Mouse (Mus musculus): ENCODE measurements at regions not wholly inside any gene's neighbourhood (a gene's known extent, or its start where the extent isn't known, plus 50 kb on each side); places are given as distances from the start of the nearest gene placed in this dataset.

GRCm38 (mm10) chr6:19991829-19992228 is 1125.7 kb downstream of the Ankrd7 start:
- TF ChIP-seq CTCF (IDR thresholded peaks at IDR 0.05; ENCODE audit: control insufficient read depth, insufficient read depth, insufficient read length) = no peak
- TF ChIP-seq USF1 (IDR thresholded peaks at IDR 0.05; ENCODE audit: low read depth) = no peak
- no peak for TF ChIP-seq MAX (IDR thresholded peaks at IDR 0.05)
- no peak for TF ChIP-seq CEBPB (IDR thresholded peaks at IDR 0.05; ENCODE audit: low read depth)

Data from C2C12 (cell line).